Mouse (Mus musculus): ENCODE results near the gene Gmds. TPM values are rescaled to one million over a fixed set of nuclear protein-coding genes. Genes with fewer than 3 reads are reported as not detected.

Gene Gmds
- polyA plus RNA-seq, 1 experiment from 2014 or later: 29.2 TPM

GRCm38 (mm10) chr13:32034799-32035448, 303.6 kb downstream of the Gmds start:
- Histone ChIP-seq H3K36me3 (ENCODE audit: insufficient read depth) (no peaks in the 10 kb centered on the region), H3K4me1 (ENCODE audit: insufficient read depth) (no peaks in the 10 kb centered on the region), H3K4me2 (no peak overlapping the region), H3K9me3 (ENCODE audit: low read depth, low read length) (no peaks in the 10 kb centered on the region), H3K27ac (ENCODE audit: low read depth) (no peak overlapping the region), H3K9ac (no peak overlapping the region), H3K4me3 (ENCODE audit: low read depth, low read length) (no peak overlapping the region), H3K27me3 (ENCODE audit: insufficient read depth, low read length) (0 out of 2 replicates have a peak, but pooled peaks cover 3% of the 10 kb centered on the region)
- DNase-seq: no peak
- ATAC-seq (ENCODE audit: insufficient read depth): no peak
- no peak for TF ChIP-seq CTCF (IDR thresholded peaks at IDR 0.05; ENCODE audit: low read depth)
- 52% methylated on average over 6 of the region's 6 CpGs for WGBS

DNA sequence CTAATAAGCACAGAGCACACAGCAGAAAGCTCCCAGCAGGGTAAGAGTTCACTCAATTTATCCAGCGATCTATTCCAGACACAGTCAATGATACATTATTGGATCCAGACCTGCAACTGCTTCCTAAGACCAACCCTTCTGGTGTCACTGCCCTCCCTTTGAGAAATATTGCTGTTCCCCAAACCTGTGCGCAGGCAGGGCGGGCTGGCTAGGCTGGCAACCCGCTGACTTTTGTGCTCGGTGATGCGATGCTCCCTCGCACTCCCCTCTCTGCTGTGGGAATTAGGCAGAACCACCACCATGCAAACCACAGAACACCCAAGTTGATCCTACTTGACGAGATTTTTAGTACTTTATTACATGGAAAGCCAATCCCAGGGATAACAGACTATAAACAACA, 304.4 kb downstream of the Gmds start:
- 78% methylated on average over 8 of the region's 8 CpGs for WGBS
- H3K27ac ChIP-seq (ENCODE audit: low read depth): no peak overlapping the region
- no peak for DNase-seq

GRCm38 (mm10) chr13:32026226-32026975, 312.1 kb downstream of the Gmds start:
- 65% methylated on average over 6 of the region's 6 CpGs for WGBS
- no peaks in the 10 kb centered on the region for H3K4me1 ChIP-seq (ENCODE audit: insufficient read depth)
- no peak for DNase-seq
- no peaks in the 10 kb centered on the region for H3K36me3 ChIP-seq (ENCODE audit: insufficient read depth)
- TF ChIP-seq CTCF (IDR thresholded peaks at IDR 0.05; ENCODE audit: low read depth): no peak
- H3K4me2 ChIP-seq: no peak overlapping the region
- no peak for ATAC-seq (ENCODE audit: insufficient read depth)
- H3K9ac ChIP-seq: no peak overlapping the region
- H3K27me3 ChIP-seq (ENCODE audit: insufficient read depth, low read length): no peaks in the 10 kb centered on the region
- H3K27ac ChIP-seq (ENCODE audit: low read depth): no peak overlapping the region
- no peaks in the 10 kb centered on the region for H3K9me3 ChIP-seq (ENCODE audit: low read depth, low read length)
- no peak overlapping the region for H3K4me3 ChIP-seq (ENCODE audit: low read depth, low read length)

More for the DNA sequence above, 304.4 kb downstream of the Gmds start:
- Histone ChIP-seq H3K9ac (no peak overlapping the region), H3K36me3 (ENCODE audit: insufficient read depth) (no peaks in the 10 kb centered on the region), H3K4me2 (no peak overlapping the region), H3K4me3 (ENCODE audit: low read depth, low read length) (no peak overlapping the region), H3K9me3 (ENCODE audit: low read depth, low read length) (no peaks in the 10 kb centered on the region), H3K4me1 (ENCODE audit: insufficient read depth) (no peaks in the 10 kb centered on the region), H3K27me3 (ENCODE audit: insufficient read depth, low read length) (0 out of 2 replicates have a peak, but pooled peaks cover 3% of the 10 kb centered on the region)
- ATAC-seq (ENCODE audit: insufficient read depth): no peak
- no peak for TF ChIP-seq CTCF (IDR thresholded peaks at IDR 0.05; ENCODE audit: low read depth)

- no peak for TF ChIP-seq CTCF (IDR thresholded peaks at IDR 0.05; ENCODE audit: low read depth)
- H3K27ac ChIP-seq (ENCODE audit: low read depth): no peak overlapping the region; the same call in 1 of the 2 replicates
- H3K9ac ChIP-seq: no peak overlapping the region
- DNase-seq (no peak), ATAC-seq (ENCODE audit: insufficient read depth) (no peak)
- no peak overlapping the region for H3K4me3 ChIP-seq (ENCODE audit: low read depth, low read length)
- H3K4me2 ChIP-seq: no peak overlapping the region
- no peaks in the 10 kb centered on the region for H3K27me3 ChIP-seq (ENCODE audit: insufficient read depth, low read length)
- no peaks in the 10 kb centered on the region for H3K36me3 ChIP-seq (ENCODE audit: insufficient read depth)
- no peaks in the 10 kb centered on the region for H3K9me3 ChIP-seq (ENCODE audit: low read depth, low read length)
- 0 out of 2 replicates have a peak, but pooled peaks cover 2% of the 10 kb centered on the region for H3K4me1 ChIP-seq (ENCODE audit: insufficient read depth)
Measured at GRCm38 (mm10) chr13:32024822-32025221, 313.7 kb downstream of the Gmds start.

- peaks cover 3% of the 10 kb centered on the region; the same call in 1 of the 2 replicates for H3K27me3 ChIP-seq (ENCODE audit: insufficient read depth, low read length)
Measured at GRCm38 (mm10) chr13:32020455-32021249, 317.9 kb downstream of the Gmds start.

DNA sequence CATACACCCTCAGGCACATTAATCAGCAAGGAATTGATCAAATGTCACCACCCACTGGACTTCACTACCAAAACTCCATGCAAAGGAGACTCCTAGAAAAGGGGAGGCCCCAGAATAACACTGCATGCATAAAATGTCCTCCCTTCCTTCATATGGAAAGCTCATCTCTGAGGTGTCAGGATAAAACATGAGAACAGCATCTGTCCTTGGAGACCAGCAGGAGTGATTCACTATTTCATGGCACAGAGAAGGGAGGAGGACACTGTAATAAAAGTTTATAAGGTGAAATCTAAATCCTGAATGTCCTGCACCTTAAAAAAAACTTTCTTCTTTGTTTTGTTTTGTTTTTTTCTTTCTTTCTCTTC, 319.3 kb downstream of the Gmds start:
- Histone ChIP-seq H3K4me3 (ENCODE audit: low read depth, low read length) (no peak overlapping the region), H3K4me2 (no peak overlapping the region), H3K9me3 (ENCODE audit: low read depth, low read length) (no peaks in the 10 kb centered on the region), H3K4me1 (ENCODE audit: insufficient read depth) (peaks cover 9% of the 10 kb centered on the region), H3K36me3 (ENCODE audit: insufficient read depth) (no peaks in the 10 kb centered on the region), H3K27me3 (ENCODE audit: insufficient read depth, low read length) (peaks cover 3% of the 10 kb centered on the region; the same call in 1 of the 2 replicates), H3K27ac (ENCODE audit: low read depth) (no peak overlapping the region; the same call in 1 of the 2 replicates), H3K9ac (no peak overlapping the region)
- ATAC-seq (ENCODE audit: insufficient read depth) (no peak; the same call in 1 of the 2 replicates), DNase-seq (no peak)
- TF ChIP-seq CTCF (IDR thresholded peaks at IDR 0.05; ENCODE audit: low read depth): no peak

More at GRCm38 (mm10) chr13:32020455-32021249, 317.9 kb downstream of the Gmds start:
- H3K4me1 ChIP-seq (ENCODE audit: insufficient read depth): peaks cover 9% of the 10 kb centered on the region
- no peak for ATAC-seq (ENCODE audit: insufficient read depth)
- no peak for TF ChIP-seq CTCF (IDR thresholded peaks at IDR 0.05; ENCODE audit: low read depth)
- no peak overlapping the region for H3K27ac ChIP-seq (ENCODE audit: low read depth)
- H3K4me2 ChIP-seq: no peak overlapping the region
- no peak overlapping the region for H3K9ac ChIP-seq
- no peaks in the 10 kb centered on the region for H3K36me3 ChIP-seq (ENCODE audit: insufficient read depth)
- WGBS: 39% methylated on average over 6 of the region's 6 CpGs
- H3K4me3 ChIP-seq (ENCODE audit: low read depth, low read length): no peak overlapping the region
- H3K9me3 ChIP-seq (ENCODE audit: low read depth, low read length): no peaks in the 10 kb centered on the region
- DNase-seq: peak; percentile 65
